Mouse (Mus musculus) liver, embryonic 12.5 days (tissue): ENCODE data around the gene Arhgap23. TPM values are rescaled to one million over a fixed set of nuclear protein-coding genes. Genes with fewer than 3 reads are reported as not detected.

Experiments
- ATAC-seq: fragments of 200-750 bp; cut with Nextera tagmentation; 2 replicates; pipeline ENCODE4 v1.8.0; 2017; ENCODE audit warnings: moderate number of reproducible peaks, mild to moderate bottlenecking, moderate library complexity
- H3K27ac ChIP-seq: fragments of 300-500 bp; sonication (generic); 2 replicates; pipeline ENCODE4 v1.5.1; 2016; ENCODE audit warnings: mild to moderate bottlenecking
- H3K27me3 ChIP-seq: fragments of 300-500 bp; sonication (generic); replicated peaks from 2 replicates; pipeline ENCODE4 v1.6.1; 2016; ENCODE audit warnings: mild to moderate bottlenecking, moderate library complexity
- H3K36me3 ChIP-seq: fragments of 300-500 bp; sonication (generic); 2 replicates; pipeline ENCODE4 v1.6.1; 2016; ENCODE audit warnings: mild to moderate bottlenecking, moderate library complexity
- H3K4me1 ChIP-seq: fragments of 300-500 bp; sonication (generic); 2 replicates; pipeline ENCODE4 v1.6.1; 2016
- H3K4me2 ChIP-seq: fragments of 300-500 bp; sonication (generic); 2 replicates; pipeline ENCODE4 v1.6.1; 2016; ENCODE audit warnings: mild to moderate bottlenecking, moderate library complexity
- H3K4me3 ChIP-seq: fragments of 300-500 bp; sonication (generic); 2 replicates; pipeline ENCODE4 v1.5.1; 2016; ENCODE audit warnings: mild to moderate bottlenecking, moderate library complexity
- H3K9ac ChIP-seq: fragments of 300-500 bp; sonication (generic); 2 replicates; pipeline ENCODE4 v1.6.1; 2016; ENCODE audit warnings: mild to moderate bottlenecking, moderate library complexity
- H3K9me3 ChIP-seq: fragments of 300-500 bp; sonication (generic); replicated peaks from 2 replicates; pipeline ENCODE4 v1.6.1; 2016; ENCODE audit warnings: mild to moderate bottlenecking, moderate library complexity
- whole genome bisulfite sequencing: fragments of 180-500 bp; shearing (Covaris S2); methylation state at CpG from one replicate; pipeline ENCODE4 v1.1.7; 2016; ENCODE audit not compliant: insufficient replicate concordance; 5-methylcytosine and 5-hydroxymethylcytosine counted together
- polyA plus RNA-seq: library from polyadenylated mRNA; unstranded; fragments of >200 nt; fragmentation: Nextera tagmentation; extraction: Ambion mirVana; gene quantifications from 2 replicates; pipeline ENCODE4 v1.2.1, GENCODE M21; 2016

Arhgap23 gene
- polyA plus RNA-seq, 1 experiment from 2014 or later: 17.3 TPM

DNA sequence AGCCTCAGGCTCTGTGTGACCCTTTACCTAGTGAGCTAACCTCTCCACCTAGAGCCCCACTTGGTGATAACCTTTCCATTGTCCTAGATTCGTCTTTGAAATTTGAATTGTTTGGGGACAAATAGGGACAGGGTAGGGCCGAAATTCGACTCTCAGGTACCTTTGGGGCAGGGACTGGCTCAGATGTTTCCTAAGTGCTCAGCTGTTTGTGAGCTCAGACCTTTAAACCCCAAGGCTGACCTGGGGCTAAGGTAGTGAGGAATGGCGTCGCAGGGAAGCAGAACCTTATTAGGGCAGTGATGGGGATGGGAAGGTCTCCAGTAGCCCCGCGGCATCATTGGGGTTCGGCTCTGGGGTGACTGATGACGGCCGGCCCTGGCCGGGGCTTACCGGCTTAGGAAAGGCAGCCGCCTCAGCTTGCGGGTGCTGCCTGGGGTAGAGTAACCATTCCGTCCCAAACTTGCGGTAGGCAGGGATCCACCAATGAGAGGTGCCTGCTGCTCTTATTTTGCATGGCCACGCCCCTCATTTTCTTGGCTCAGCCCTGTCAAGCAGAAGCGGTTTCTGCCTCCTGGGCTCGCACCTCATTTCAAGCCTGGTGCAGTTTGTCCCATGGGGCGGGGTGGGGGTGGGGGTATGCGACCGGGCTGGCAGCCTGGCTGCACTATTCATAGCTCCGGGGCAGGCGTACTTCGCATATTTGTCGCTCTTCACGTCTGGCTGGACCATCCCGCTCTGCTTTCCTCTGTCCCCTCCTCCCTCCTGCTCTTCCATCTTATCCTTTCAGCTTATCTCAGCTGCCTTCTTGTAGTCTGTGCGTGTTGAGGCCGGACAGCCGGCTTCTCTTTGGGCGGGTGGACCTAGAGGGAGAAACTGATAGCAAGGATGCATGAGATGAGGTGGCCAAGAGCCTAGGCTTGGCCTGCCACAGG, 12.7 kb downstream of the Arhgap23 start:
- H3K27me3 ChIP-seq: no peaks in the 10 kb centered on the region
- no peaks in the 10 kb centered on the region for H3K36me3 ChIP-seq
- H3K27ac ChIP-seq: peak overlapping the region; percentile 94
- H3K4me2 ChIP-seq: peak overlapping the region; percentile 89
- H3K9me3 ChIP-seq: no peaks in the 10 kb centered on the region
- 2% methylated on average over 32 of the region's 32 CpGs for WGBS
- H3K4me3 ChIP-seq: peak overlapping the region; percentile 53
- peak overlapping the region; percentile 75 for H3K9ac ChIP-seq
- peaks cover 83% of the 10 kb centered on the region for H3K4me1 ChIP-seq
- peak; percentile 86 for ATAC-seq

DNA sequence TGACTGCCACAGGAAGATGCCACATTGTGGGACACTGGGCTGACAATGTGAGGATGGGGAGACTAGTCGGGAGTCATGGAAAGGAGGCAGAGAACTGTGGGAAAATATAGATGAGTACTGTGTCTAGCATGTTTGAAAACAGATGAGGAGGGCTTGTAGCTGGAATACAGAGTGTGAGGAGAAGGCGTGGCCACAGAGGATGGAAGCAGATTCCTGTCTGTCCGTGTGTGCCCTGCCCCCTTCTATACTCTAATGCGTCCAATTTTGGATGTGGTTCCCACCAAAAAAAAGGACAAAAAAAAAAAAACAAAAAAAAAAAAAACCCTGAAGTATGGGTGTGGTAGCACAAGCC, 13.4 kb downstream of the Arhgap23 start:
- Histone ChIP-seq H3K27ac (peak overlapping the region; percentile 94), H3K4me1 (peaks cover 83% of the 10 kb centered on the region), H3K4me2 (peak overlapping the region; percentile 89), H3K27me3 (no peaks in the 10 kb centered on the region), H3K9ac (peak overlapping the region; percentile 75), H3K36me3 (no peaks in the 10 kb centered on the region), H3K9me3 (no peaks in the 10 kb centered on the region), H3K4me3 (peak overlapping the region; percentile 53)
- peak; percentile 4; the same call in 1 of the 2 replicates for ATAC-seq
- WGBS: 40% methylated on average over 4 of the region's 4 CpGs

DNA sequence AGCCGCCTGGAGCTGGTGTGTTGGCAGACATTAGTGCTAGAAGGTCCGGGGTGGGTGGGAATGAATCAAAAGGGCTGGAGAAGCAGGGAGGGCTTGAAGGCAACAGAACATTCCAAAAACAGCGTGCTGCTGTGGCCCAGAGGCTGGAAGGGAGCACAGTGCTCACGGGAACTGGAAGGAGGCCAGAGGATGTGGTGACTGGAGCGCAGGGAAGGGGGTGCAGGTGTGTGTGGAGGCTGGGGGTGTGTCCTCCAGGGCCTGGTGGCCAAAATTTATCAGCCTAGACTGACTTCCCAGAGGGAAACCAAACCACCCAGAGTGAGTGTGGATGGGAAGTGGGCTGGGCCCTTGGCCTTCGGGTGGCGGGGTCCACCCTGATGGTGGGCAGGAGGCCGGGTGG, 14.3 kb downstream of the Arhgap23 start:
- H3K27ac ChIP-seq: peak overlapping the region; percentile 94
- no peaks in the 10 kb centered on the region for H3K36me3 ChIP-seq
- peak overlapping the region; percentile 89 for H3K4me2 ChIP-seq
- WGBS: 72% methylated on average over 8 of the region's 8 CpGs
- peaks cover 83% of the 10 kb centered on the region for H3K4me1 ChIP-seq
- peak overlapping the region; percentile 54 for H3K9ac ChIP-seq
- H3K9me3 ChIP-seq: no peaks in the 10 kb centered on the region
- no peaks in the 10 kb centered on the region for H3K27me3 ChIP-seq
- H3K4me3 ChIP-seq: no peak overlapping the region
- ATAC-seq: no peak

DNA sequence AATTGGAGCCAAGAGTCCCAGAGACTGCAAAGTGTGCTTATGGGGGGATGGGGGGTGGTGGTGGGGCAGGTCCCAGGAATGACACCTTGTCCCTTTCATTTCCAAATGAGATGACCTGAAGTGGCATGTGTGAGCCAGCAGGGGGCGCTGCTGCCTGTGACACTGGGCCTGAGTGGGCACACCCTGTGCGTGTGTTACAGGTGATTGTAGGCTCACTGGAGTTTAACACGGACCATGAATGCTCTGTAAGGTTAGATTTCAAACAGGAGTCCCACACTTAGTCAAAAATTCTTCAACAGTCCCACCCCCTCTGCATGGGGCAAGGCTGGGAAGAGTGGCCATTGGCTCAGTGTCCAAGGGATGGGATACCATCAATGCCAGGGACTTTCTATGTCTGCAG, 16.7 kb downstream of the Arhgap23 start:
- H3K4me1 ChIP-seq: peaks cover 90% of the 10 kb centered on the region
- peak overlapping the region; percentile 72; the same call in 1 of the 2 replicates for H3K27ac ChIP-seq
- H3K9me3 ChIP-seq: no peaks in the 10 kb centered on the region
- H3K4me2 ChIP-seq: 0 out of 2 replicates have a peak overlapping the region, but pooled peaks have one; percentile 23
- no peaks in the 10 kb centered on the region for H3K27me3 ChIP-seq
- no peaks in the 10 kb centered on the region for H3K36me3 ChIP-seq
- 5% methylated on average over 3 of the region's 3 CpGs for WGBS
- no peak for ATAC-seq
- no peak overlapping the region for H3K4me3 ChIP-seq
- H3K9ac ChIP-seq: peak overlapping the region; percentile 6; the same call in 1 of the 2 replicates

DNA sequence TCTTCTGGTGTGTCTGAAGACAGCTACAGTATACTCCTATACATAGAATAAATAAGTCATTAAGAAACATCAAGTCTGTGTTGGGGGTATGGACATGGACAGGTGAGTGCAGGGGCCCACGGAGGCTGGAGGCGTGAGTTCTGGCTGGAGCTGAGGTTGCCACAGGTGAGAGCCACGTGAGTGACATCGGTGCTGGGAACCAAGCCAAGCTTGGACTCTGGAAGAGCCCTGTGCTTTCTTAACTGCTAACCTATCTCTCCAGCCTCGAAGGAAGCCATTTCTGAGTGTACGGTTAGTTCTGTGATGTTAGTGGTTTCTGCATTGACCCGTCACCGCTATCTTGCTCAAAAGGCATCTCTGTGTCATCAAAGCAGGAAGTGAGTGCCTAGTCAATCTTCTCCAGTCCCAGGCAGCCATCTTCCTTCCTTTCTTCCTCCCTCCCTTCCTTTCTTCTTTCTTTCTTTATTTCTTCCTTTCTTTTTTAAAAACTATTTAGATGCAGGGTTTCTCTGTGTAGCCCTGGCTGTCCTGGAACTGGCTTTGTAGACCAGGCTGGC, 17.7 kb downstream of the Arhgap23 start:
- Histone ChIP-seq H3K27ac (peak overlapping the region; percentile 99), H3K9me3 (no peaks in the 10 kb centered on the region), H3K4me3 (no peak overlapping the region), H3K9ac (no peak overlapping the region), H3K36me3 (no peaks in the 10 kb centered on the region), H3K4me2 (no peak overlapping the region), H3K4me1 (peaks cover 90% of the 10 kb centered on the region), H3K27me3 (no peaks in the 10 kb centered on the region)
- WGBS: 51% methylated on average over 8 of the region's 8 CpGs
- ATAC-seq: no peak

DNA sequence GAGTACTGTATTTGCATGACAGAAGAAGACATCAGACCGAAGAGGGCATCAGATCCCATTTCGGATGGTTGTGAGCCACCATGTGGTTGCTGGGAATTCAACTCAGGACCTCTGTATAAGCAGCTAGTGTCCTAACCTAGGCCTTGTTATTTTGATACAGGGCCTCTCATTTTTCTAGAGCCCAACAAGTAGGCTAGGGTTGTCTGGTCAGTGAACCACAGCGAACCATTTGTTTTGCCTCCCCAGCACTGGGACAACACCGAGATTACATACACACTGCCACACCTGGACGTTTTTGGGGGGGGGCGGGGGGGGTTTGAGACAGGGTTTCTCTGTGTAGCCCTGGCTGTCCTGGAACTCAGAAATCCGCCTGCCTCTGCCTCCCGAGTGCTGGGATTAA, 18.8 kb downstream of the Arhgap23 start:
- Histone ChIP-seq H3K9ac (no peak overlapping the region), H3K27ac (peak overlapping the region; percentile 99), H3K27me3 (no peaks in the 10 kb centered on the region), H3K4me2 (peak overlapping the region; percentile 70), H3K9me3 (no peaks in the 10 kb centered on the region), H3K4me1 (peaks cover 91% of the 10 kb centered on the region), H3K4me3 (no peak overlapping the region), H3K36me3 (no peaks in the 10 kb centered on the region)
- no peak for ATAC-seq
- 74% methylated on average over 8 of the region's 8 CpGs for WGBS

DNA sequence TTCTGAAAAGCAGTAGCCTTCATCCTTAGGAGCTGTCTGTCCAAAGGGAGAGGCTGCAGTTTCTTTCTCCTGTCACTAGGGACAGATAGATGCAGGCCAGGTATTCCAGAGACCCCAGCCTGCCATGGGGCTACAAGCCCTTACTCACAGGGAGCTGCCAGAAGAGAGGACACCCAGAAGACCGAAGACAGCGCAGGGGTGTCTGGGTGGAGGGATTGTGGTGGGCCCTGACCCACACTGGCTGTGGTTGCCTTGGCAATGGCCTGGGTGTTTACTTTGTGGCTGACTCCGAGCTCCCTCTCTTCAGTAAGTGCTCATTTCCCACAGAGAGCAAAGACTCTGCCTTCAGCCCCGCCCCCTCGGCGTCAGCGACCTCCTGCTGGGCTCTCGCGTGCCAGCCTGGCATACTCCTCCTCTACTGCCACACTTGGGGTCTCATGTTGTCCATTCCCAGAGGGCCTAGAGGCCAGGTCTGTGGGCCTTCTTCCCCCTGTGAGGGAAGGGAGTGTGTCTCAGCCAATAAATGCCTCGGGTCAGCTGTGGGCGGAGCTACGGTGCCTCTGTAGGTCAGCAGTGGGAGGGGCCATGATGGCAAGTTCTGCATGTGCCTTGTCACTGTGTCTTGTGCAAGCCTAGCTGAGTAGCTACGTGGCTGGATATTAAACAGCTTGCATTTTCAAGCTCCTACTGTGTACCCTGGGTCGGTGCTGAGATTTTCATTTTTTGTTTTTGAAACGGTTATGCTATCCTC, 19.5 kb downstream of the Arhgap23 start:
- 2% methylated on average over 15 of the region's 15 CpGs for WGBS
- H3K9ac ChIP-seq: peak overlapping the region; percentile 64
- peak overlapping the region; percentile 99 for H3K27ac ChIP-seq
- no peaks in the 10 kb centered on the region for H3K36me3 ChIP-seq
- H3K27me3 ChIP-seq: no peaks in the 10 kb centered on the region
- ATAC-seq: peak; percentile 85
- H3K9me3 ChIP-seq: no peaks in the 10 kb centered on the region
- peak overlapping the region; percentile 59 for H3K4me3 ChIP-seq
- H3K4me2 ChIP-seq: peak overlapping the region; percentile 70
- H3K4me1 ChIP-seq: peaks cover 91% of the 10 kb centered on the region

DNA sequence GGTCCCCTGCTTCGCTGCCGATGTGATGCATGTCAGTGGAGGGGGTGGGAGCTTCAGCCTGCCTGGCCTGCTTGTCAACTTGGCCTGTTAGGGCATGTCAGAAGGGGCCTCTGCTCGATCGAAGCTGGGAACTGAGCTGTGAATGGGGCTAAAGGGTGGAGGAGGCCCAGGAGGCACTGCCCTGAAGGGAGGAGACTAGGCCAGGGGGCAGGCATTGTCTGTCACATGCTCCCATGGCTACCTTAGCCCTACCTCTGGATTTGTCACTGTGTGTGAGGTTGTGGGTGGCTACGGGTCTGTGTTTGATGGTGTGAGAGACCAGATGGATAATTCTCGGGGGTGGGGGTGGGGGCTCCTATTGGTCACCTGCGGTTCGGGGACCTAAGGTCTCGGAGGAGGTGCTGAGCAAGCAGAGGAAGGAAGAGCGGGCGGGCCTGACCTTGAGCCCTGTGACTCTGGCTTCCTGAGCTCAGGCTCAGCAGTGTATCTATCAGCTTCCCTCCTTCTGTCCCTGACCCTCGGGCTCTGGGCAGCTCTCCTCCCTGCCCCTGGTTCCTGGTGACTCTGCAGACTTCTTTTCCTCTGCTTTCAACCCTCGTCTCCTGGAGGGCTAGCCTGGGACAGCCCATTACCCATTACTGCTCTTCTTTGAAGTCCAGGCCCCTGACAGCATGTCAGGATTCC, 20.6 kb downstream of the Arhgap23 start:
- Histone ChIP-seq H3K9ac (peak overlapping the region; percentile 64), H3K4me1 (peaks cover 89% of the 10 kb centered on the region), H3K9me3 (no peaks in the 10 kb centered on the region), H3K36me3 (no peaks in the 10 kb centered on the region), H3K27me3 (no peaks in the 10 kb centered on the region), H3K4me3 (peak overlapping the region; percentile 59), H3K4me2 (peak overlapping the region; percentile 70), H3K27ac (peak overlapping the region; percentile 99)
- WGBS: 15% methylated on average over 13 of the region's 13 CpGs
- peak; percentile 51 for ATAC-seq

DNA sequence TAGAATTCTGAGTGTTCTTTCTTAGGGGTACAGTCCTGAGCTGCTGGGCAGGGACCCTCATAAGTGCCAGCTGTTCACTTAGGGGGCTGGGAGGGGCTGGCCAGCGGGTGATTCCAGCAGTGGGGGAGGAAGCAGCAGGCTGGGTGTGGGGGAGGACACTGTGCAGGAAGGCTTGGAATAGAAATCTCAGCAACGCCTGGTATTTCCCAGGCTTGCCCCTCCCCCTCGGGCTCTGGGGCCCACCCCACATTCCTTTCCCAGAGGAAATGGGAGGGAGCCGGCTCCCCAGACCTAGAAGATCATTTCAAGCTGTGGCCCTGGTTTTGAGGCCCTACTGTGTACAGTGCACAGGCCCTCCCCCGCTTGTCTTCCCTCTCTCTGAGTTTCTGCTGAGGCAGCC, 22.4 kb downstream of the Arhgap23 start:
- H3K27ac ChIP-seq: peak overlapping the region; percentile 99

DNA sequence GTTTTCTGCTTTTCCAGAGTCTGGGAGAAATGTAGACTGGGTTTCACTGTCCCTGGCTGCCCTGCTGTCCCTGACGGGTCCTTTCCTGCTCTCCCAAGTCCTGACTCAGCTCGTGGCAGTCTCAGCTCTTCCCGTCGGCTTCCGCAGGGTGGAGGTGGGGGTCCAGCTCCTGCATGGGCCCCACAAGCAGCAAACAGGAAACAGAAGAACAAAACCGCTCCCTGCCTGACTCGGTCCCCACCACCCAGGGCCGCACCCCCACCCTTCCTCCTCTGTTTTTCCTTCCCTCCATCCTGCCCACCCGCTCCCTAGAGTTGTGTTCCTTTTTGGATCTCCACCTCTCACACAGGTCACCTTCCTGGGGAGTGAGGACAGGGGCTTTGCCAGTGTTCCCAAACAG, 23.5 kb downstream of the Arhgap23 start:
- peaks cover 89% of the 10 kb centered on the region for H3K4me1 ChIP-seq
- peak overlapping the region; percentile 100 for H3K9ac ChIP-seq
- no peak for ATAC-seq
- no peaks in the 10 kb centered on the region for H3K9me3 ChIP-seq
- peak overlapping the region; percentile 99 for H3K27ac ChIP-seq
- no peak overlapping the region for H3K4me3 ChIP-seq
- peaks cover 8% of the 10 kb centered on the region for H3K36me3 ChIP-seq
- no peaks in the 10 kb centered on the region for H3K27me3 ChIP-seq
- peak overlapping the region; percentile 90 for H3K4me2 ChIP-seq
- 29% methylated on average over 8 of the region's 9 CpGs for WGBS

More for the DNA sequence above, 22.4 kb downstream of the Arhgap23 start:
- 0 out of 2 replicates have a peak overlapping the region, but pooled peaks have one; percentile 90 for H3K4me2 ChIP-seq
- no peak for ATAC-seq
- H3K4me3 ChIP-seq: no peak overlapping the region
- peaks cover 89% of the 10 kb centered on the region for H3K4me1 ChIP-seq
- H3K9me3 ChIP-seq: no peaks in the 10 kb centered on the region
- H3K27me3 ChIP-seq: no peaks in the 10 kb centered on the region
- 43% methylated on average over 5 of the region's 5 CpGs for WGBS
- H3K36me3 ChIP-seq: no peaks in the 10 kb centered on the region
- H3K9ac ChIP-seq: peak overlapping the region; percentile 14; the same call in 1 of the 2 replicates

DNA sequence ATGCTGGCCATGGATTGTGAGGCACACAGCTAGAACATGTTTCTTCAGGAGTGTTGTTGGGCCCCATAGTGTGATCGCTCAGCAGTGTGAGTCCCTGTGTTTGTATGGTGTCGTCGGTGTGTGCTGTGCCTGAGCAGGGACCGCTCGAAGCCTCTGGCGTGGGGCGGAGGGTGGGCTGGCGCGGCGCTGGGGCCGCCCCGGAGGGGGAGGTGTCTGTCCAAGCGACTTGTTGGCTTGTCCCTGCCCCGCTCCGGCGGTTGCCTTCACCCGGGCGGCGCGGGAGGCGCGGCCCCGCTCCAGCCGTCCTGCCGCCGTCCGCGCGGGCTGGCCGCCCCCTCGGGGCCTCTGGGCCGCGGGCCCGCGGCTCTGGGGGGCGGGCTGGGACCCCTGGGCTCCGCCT, 24.6 kb downstream of the Arhgap23 start:
- Histone ChIP-seq H3K4me1 (peaks cover 90% of the 10 kb centered on the region), H3K9ac (peak overlapping the region; percentile 100), H3K9me3 (no peaks in the 10 kb centered on the region), H3K27ac (peak overlapping the region; percentile 99), H3K36me3 (peaks cover 19% of the 10 kb centered on the region), H3K4me3 (peak overlapping the region; percentile 97), H3K4me2 (peak overlapping the region; percentile 90), H3K27me3 (no peaks in the 10 kb centered on the region)
- WGBS: 1% methylated on average over 27 of the region's 37 CpGs
- ATAC-seq: peak; percentile 67
